Mouse (Mus musculus) embryonic facial prominence, embryonic 14.5 days (tissue): ENCODE measurements at regions not wholly inside any gene's neighbourhood (a gene's known extent, or its start where the extent isn't known, plus 50 kb on each side); places are given as distances from the start of the nearest gene placed in this dataset.

Experiments
- ATAC-seq: fragments of 200-750 bp; cut with Nextera tagmentation; 2 replicates; pipeline ENCODE4 v1.8.0; 2017; ENCODE audit warnings: low read depth, moderate number of reproducible peaks, moderate TSS enrichment
- DNase-seq: peaks from one replicate; pipeline ENCODE4 v3.0.0-alpha.2; 2015; ENCODE audit warnings: low spot score
- H3K27ac ChIP-seq: fragments of 300-500 bp; sonication (generic); replicated peaks from 2 replicates; pipeline ENCODE4 v1.5.1; 2014; ENCODE audit warnings: low read depth, mild to moderate bottlenecking, low read length, moderate library complexity
- H3K27me3 ChIP-seq: fragments of 300-500 bp; sonication (generic); replicated peaks from 2 replicates; pipeline ENCODE4 v1.6.1; 2014; ENCODE audit warnings: low read length; ENCODE audit not compliant: control insufficient read depth, insufficient read depth
- H3K36me3 ChIP-seq: fragments of 300-500 bp; sonication (generic); 2 replicates; pipeline ENCODE4 v1.6.1; 2014; ENCODE audit warnings: low read length, mixed read lengths; ENCODE audit not compliant: control insufficient read depth, insufficient read depth
- H3K4me1 ChIP-seq: fragments of 300-500 bp; sonication (generic); 2 replicates; pipeline ENCODE4 v1.6.1; 2014; ENCODE audit warnings: antibody characterized with exemption, low read length; ENCODE audit not compliant: control insufficient read depth, insufficient read depth
- H3K4me2 ChIP-seq: fragments of 300-500 bp; sonication (generic); 2 replicates; pipeline ENCODE4 v1.6.1; 2014; ENCODE audit warnings: low read depth, mild to moderate bottlenecking, low read length, moderate library complexity, mixed read lengths
- H3K4me3 ChIP-seq: fragments of 300-500 bp; sonication (generic); 2 replicates; pipeline ENCODE4 v1.5.1; 2014; ENCODE audit warnings: low read depth, mild to moderate bottlenecking, low read length
- H3K9ac ChIP-seq: fragments of 300-500 bp; sonication (generic); 2 replicates; pipeline ENCODE4 v1.6.1; 2014; ENCODE audit warnings: low read depth, mild to moderate bottlenecking, low read length, moderate library complexity, mixed read lengths
- H3K9me3 ChIP-seq: fragments of 300-500 bp; sonication (generic); 2 replicates; pipeline ENCODE4 v1.6.1; 2016; ENCODE audit warnings: low read length; ENCODE audit not compliant: control insufficient read depth
- WGBS: fragments of 180-500 bp; shearing (Covaris S2); extraction: QIAGEN DNeasy Blood & Tissue Kit; methylation state at CpG from one replicate; pipeline ENCODE4 v1.1.7; 2014; 5-methylcytosine and 5-hydroxymethylcytosine counted together

DNA sequence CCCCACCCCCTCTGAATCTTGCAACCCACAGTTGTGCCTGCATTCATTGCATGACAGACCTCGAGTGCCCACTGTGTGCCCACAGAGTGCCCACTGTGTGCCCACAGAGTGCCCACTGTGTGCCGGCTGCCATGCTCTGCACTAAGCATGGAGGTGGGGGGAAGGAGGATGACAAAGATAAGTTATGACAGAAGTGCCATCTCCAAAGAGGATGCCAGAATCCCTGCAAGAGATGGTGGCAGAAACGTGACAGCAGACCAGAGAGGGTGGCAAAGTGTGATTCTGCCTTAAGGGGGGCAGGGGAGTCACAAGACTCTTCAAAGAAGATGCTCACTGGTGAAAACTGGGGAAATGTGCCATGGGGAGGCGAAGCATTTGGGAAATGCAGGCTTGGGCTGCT, 427.8 kb downstream of the Cd83 start:
- DNase-seq (no peak), ATAC-seq (no peak)
- Histone ChIP-seq H3K27ac (no peak overlapping the region), H3K36me3 (no peaks in the 10 kb centered on the region), H3K4me3 (no peak overlapping the region), H3K9ac (no peak overlapping the region), H3K4me2 (no peak overlapping the region), H3K4me1 (peaks cover 13% of the 10 kb centered on the region; the same call in 1 of the 2 replicates), H3K9me3 (no peaks in the 10 kb centered on the region), H3K27me3 (no peaks in the 10 kb centered on the region)
- 73% methylated on average over 4 of the region's 4 CpGs for WGBS

GRCm38 (mm10) chr13:44212936-44213335, 428.4 kb downstream of the Cd83 start:
- Histone ChIP-seq H3K27ac (no peak overlapping the region), H3K4me2 (no peak overlapping the region), H3K4me3 (no peak overlapping the region), H3K9ac (no peak overlapping the region), H3K9me3 (no peaks in the 10 kb centered on the region), H3K4me1 (peaks cover 10% of the 10 kb centered on the region; the same call in 1 of the 2 replicates), H3K36me3 (no peaks in the 10 kb centered on the region), H3K27me3 (no peaks in the 10 kb centered on the region)
- WGBS: 54% methylated on average over 11 of the region's 11 CpGs
- DNase-seq (no peak), ATAC-seq (no peak)

- Histone ChIP-seq H3K27ac (no peak overlapping the region), H3K4me2 (no peak overlapping the region), H3K4me1 (peaks cover 6% of the 10 kb centered on the region; the same call in 1 of the 2 replicates), H3K27me3 (no peaks in the 10 kb centered on the region), H3K36me3 (no peaks in the 10 kb centered on the region), H3K4me3 (no peak overlapping the region), H3K9me3 (no peaks in the 10 kb centered on the region), H3K9ac (no peak overlapping the region)
- ATAC-seq: no peak
- DNase-seq: no peak
- WGBS: 47% methylated on average over 8 of the region's 8 CpGs
These were observed 433.7 kb downstream of the Cd83 start for GRCm38 (mm10) chr13:44218266-44218665.

DNA sequence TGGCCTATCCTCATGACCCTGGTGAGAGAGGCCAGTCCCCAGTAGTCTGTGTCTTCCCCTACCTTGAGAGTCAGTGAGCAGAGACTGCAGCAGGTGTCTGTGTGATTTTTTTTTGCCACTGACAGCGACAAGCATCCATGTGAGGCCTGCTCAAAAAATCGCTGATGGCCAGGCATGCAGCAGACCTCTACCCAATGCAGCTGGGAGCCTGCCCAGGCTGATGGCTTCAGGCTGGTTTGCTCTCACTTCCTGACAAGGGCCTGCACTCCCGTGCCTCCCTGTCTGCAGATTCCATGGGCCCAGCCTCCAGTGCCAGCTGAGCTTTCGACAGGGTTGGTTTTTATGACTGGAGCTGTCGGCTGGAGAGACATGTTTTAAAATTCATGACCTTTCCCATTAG, 437.1 kb downstream of the Cd83 start:
- ATAC-seq (no peak), DNase-seq (no peak)
- Histone ChIP-seq H3K4me2 (no peak overlapping the region), H3K9me3 (peaks cover 12% of the 10 kb centered on the region), H3K4me1 (peaks cover 6% of the 10 kb centered on the region; the same call in 1 of the 2 replicates), H3K36me3 (no peaks in the 10 kb centered on the region), H3K27ac (no peak overlapping the region), H3K4me3 (no peak overlapping the region), H3K9ac (no peak overlapping the region), H3K27me3 (no peaks in the 10 kb centered on the region)
- 27% methylated on average over 5 of the region's 5 CpGs for WGBS

DNA sequence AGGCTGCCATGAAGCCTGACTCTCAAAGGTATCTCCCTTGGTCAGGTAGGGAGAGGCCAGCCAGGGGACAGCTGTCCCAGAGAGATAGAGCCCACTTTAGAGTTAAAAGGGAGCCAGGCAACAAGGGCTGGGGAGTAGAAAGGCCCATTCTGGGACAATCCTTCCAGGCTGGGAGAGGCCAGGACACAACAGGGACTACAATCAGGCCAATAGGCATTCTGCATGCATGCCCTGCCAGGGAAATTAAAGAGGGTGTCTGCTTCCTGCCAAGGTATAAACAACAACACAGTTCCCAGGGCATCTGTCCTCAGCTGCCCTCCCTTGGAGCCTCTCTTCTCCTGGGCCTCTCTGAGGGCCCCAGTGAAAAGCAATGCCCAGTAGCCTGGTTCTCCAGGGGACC, 437.8 kb downstream of the Cd83 start:
- Histone ChIP-seq H3K4me3 (no peak overlapping the region), H3K4me1 (peaks cover 6% of the 10 kb centered on the region; the same call in 1 of the 2 replicates), H3K4me2 (no peak overlapping the region), H3K36me3 (no peaks in the 10 kb centered on the region), H3K9ac (no peak overlapping the region), H3K9me3 (peaks cover 12% of the 10 kb centered on the region), H3K27ac (no peak overlapping the region), H3K27me3 (no peaks in the 10 kb centered on the region)
- no peak for DNase-seq
- no peak for ATAC-seq

DNA sequence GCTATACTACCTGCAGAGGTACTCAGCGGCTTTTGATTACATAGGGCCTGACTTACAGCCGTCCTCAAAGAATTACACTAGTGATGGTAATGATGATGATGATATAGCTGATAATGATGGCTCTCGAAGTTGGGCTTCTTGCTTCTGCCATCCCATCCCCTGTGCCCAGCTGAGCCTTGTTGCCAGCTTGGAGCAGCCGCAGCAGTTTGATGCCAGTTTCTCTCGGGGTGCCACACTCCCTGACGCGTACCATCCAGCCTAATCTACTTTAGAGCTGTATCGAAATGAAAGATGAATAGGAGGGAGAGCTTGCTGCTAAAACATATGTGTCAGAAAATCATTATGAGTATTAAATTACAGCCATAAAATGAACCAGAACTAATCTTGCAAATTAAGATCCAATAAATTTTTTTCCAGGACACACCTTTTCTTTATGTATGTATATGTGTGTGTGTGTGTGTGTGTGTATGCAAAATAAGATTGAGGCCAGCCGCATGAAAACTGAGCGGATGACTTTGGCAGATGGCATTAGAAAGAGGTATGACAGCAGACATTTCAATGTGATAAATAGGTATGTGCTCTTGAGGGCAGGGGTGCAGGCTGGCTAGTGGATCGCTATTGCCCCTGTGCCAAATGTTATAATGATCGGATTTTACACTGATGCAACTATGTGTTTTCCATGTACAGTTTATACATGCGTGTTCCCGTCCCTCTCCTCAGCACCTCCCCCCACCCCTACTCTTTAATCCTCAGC, 443.3 kb downstream of the Cd83 start:
- 68% methylated on average over 14 of the region's 14 CpGs for WGBS
- H3K36me3 ChIP-seq: no peaks in the 10 kb centered on the region
- H3K27me3 ChIP-seq: no peaks in the 10 kb centered on the region
- H3K4me1 ChIP-seq: peaks cover 25% of the 10 kb centered on the region
- peak overlapping the region; percentile 38 for H3K4me2 ChIP-seq
- DNase-seq (no peak), ATAC-seq (no peak)
- no peak overlapping the region for H3K4me3 ChIP-seq
- 0 out of 2 replicates have a peak overlapping the region, but pooled peaks have one; percentile 39 for H3K9ac ChIP-seq
- H3K27ac ChIP-seq: 0 out of 2 replicates have a peak overlapping the region, but pooled peaks have one; percentile 5
- peaks cover 12% of the 10 kb centered on the region for H3K9me3 ChIP-seq

- Histone ChIP-seq H3K27me3 (no peaks in the 10 kb centered on the region), H3K4me1 (peaks cover 25% of the 10 kb centered on the region), H3K4me2 (peak overlapping the region; percentile 38), H3K9ac (0 out of 2 replicates have a peak overlapping the region, but pooled peaks have one; percentile 39), H3K9me3 (peaks cover 12% of the 10 kb centered on the region), H3K4me3 (no peak overlapping the region; the same call in 1 of the 2 replicates), H3K27ac (0 out of 2 replicates have a peak overlapping the region, but pooled peaks have one; percentile 5), H3K36me3 (no peaks in the 10 kb centered on the region)
- DNase-seq (peak; percentile 74), ATAC-seq (peak; percentile 28; the same call in 1 of the 2 replicates)
- WGBS: 7% methylated on average over 16 of the region's 16 CpGs
These were observed 444.1 kb downstream of the Cd83 start for GRCm38 (mm10) chr13:44228540-44229135.

DNA sequence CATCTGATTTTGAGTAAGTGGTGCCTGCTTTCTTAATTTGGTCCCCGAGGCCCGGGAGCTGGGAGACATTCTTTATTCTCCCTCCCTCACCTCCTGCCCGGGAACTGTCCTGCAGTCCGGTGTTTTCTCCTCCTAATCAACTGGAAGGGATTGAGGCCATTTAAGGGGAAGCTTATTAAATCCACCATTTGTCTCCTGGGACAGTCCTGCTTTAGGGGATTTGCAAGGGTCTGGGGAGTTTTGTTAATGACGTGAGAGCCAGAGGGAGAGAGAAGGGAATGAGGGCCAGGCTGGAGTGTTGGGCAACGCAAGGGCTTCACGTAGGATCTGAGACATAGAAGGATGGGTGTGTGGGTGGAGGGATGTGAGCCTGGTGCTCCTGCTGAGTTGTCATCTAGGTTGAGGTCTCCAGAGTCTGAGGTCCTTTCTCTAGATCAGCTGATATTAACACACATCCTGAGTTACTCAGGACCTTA, 444.6 kb downstream of the Cd83 start:
- H3K27me3 ChIP-seq: no peaks in the 10 kb centered on the region
- H3K9me3 ChIP-seq: peaks cover 11% of the 10 kb centered on the region
- DNase-seq (no peak), ATAC-seq (no peak)
- H3K4me3 ChIP-seq: no peak overlapping the region
- no peak overlapping the region for H3K27ac ChIP-seq
- 14% methylated on average over 7 of the region's 7 CpGs for WGBS
- H3K36me3 ChIP-seq: no peaks in the 10 kb centered on the region
- H3K4me1 ChIP-seq: peaks cover 25% of the 10 kb centered on the region
- H3K4me2 ChIP-seq: peak overlapping the region; percentile 38
- no peak overlapping the region for H3K9ac ChIP-seq
